Mouse (Mus musculus) right cerebral cortex, postnatal 14 days (tissue): ENCODE measurements around the gene Anp32a.

ENCODE experiments used
- DNase-seq: peaks from one replicate; pipeline ENCODE4 v3.0.0; 2022

Gene Anp32a

DNA sequence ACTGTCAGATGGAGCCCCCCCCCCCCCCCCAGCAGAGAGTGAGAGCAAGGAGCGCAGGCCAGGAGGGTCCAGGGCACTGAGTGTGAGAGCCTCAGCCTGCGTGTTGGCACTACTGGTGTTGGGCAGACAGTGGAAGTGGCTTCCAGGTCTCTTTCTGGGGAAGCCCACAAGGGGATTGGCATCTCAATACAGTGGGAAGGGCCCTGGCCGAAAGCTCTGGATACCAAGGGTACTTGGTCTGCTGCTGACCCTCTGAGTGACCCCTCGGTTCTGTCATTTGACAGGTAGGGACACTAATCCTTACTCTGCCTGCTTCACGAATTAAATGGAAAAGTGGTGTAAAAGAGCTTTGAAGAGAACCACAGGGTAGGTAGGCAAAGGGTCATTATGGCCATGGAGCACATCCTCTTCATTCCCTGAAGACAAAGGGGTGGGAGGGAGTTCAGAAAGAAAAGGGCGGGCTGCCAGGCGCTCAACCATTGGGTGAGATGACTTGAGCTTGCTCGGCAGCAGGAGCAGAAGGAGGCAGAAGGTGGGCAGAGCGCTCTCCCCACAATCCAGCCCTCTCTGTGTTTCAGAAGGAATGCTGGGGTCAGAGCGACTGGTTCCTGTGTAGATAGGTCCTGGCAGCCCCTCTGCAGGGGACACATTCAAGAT lies 79.3 kb downstream of the Anp32a start:
- peak; percentile 49 for DNase-seq

DNA sequence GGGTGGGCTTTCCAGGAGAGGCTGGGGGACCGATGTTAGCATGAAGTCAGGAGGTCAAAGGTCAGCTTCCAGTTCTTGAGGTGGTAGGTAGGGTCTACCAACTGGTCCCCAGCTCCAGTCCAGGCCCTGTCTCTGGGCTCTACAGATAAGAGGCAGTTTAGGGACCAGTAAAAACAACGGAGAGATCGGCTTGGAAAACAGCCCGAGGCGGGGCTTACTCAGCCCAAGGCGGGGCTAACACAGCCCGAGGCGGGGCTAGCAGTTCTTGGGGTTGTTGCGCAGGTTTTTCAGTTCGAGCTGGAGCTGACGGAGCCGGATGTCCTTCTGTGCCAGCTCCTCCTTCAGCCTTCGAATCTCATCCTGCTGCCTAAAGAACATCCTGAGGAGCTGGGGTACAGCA lies 79.9 kb downstream of the Anp32a start:
- peak; percentile 61 for DNase-seq

DNA sequence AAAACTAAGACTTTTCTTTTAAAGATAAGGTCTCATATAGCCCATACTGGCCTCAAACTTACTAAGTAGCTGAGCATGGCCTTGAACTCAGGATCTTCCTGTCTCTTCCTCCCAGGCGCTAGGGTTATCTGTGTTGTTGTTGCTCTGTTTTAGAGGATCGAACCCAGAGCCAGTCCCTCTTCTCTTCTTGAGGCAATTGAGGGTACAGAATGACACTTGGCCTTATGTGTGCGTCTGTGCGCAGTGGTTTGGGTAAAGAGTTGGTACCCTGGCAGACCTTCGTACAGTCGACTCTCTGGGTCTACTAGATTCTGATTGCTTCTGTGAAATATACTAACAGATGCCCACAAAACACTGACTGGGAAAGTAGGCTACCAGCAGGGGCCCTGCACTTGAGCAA lies 80.8 kb downstream of the Anp32a start:
- no peak for DNase-seq

DNA sequence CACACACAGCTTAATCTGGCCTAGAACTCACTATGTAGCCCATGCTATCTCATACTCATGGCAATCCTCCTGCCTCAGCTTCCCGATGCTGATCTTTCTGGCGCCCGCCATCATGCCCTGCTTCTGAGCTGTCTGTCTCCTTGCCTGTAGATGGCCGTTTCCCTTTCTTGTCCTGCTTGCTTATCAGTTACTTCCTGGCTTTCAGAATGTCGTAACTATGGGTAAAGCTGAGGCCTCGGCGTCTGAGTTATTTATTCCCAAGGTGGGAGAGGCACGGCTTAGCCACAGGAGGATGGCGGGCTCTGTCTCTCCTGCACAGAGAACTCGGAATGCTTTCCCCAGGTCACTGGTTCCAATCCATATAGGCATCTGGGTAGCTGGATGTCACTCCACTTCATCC lies 81.8 kb downstream of the Anp32a start:
- DNase-seq: no peak

DNA sequence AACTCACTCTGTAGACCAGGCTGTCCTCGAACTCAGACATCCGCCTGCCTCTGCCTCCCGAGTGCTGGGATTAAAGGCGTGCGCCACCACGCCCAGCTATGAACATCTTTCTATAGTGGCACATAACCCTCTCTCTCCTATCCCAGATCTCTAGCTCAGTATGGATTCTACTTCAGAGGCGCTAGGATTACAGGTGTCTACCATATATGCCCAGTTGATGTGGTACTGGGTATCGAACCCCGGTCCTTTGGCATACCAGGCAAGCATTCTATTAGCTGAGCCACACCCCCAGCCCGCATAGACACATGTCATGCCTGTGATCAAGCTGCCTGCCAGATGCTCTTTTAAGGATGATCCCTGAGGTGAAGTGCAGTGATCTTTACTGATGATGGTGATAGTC lies 82.8 kb downstream of the Anp32a start:
- no peak for DNase-seq

DNA sequence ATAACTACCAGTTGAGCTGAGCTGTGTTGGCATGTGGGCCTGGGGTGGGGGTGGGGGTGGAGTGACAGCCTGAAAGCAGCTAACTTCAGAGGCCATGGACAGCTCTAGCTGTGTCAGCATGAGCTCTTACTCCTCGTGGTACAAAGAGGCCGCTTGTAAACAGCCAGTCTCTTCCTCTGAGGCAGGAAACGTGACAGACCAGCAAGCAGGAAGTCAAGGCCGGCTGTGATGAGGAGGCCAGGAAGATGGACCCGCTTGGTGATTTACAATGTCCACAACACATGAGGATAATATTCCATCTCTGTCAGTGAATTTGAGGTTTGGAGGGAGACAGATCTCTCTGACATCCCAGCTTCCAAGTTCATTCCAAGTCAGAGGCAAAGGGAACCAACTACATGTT lies 84.2 kb downstream of the Anp32a start:
- DNase-seq: no peak

DNA sequence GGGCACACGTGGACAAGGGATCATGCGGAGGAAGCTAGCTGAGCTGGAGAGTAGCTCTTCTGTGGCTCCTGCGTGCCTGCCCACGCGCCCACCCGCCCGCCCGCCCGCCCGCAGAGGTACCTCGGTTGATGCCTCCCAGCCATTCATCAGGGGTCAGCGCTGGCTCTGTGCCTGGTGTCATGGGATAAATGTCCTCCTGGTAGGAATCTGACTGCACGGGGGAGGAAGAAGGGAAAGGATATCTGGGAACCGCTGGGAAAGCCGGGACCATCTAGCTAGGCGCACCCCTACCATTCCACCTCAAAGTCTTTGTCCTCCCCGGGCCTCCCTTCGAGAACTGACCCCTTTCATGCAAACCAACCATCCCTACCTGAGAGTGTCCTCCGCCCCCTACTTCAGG lies 84.9 kb downstream of the Anp32a start:
- no peak for DNase-seq

DNA sequence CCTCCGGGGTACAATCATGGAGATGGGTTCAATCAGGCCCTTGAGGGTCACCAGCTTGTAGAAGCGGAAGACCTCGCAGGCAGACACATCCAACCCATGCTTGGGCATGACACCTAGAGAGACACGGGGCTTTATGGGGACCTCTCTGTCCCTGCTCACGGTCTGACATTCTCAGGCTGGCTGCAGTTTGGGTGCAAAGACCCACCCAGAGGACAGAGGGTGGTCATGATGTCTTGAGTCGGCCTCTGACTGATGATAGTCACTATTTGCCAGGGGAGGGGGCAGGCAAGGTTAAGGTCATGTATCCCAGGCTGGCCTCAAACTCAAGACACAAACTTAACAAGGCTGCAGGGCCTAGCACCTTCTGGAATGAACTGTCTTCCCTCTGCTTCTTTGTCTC lies 85.4 kb downstream of the Anp32a start:
- no peak for DNase-seq

DNA sequence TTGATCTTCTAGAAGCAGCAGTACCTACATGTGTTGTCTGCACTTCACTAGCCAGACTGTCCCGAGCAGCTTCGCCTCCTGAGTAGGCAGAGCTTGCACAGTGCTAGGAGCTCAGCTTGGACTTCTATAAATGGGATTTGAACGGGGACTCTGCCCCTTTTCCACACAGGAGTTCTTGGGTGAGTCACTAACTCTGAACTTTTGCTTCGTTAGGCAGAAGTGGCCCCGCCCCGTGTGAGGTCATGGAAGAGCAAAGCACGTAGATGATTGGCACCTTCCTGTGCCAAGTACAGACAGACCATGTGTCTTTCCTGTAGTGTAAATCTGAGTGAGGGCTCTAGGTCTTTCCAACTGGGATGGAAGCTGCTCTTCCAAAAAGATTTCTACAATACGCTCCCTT lies 85.9 kb downstream of the Anp32a start:
- DNase-seq: no peak
